Mouse (Mus musculus): ENCODE measurements around the gene Csf2ra.
"Not testable (repeated sequence)": the region's sequence is repeated elsewhere in the genome, so short reads cannot be mapped to it uniquely, and the experiment has no call there.

DNA sequence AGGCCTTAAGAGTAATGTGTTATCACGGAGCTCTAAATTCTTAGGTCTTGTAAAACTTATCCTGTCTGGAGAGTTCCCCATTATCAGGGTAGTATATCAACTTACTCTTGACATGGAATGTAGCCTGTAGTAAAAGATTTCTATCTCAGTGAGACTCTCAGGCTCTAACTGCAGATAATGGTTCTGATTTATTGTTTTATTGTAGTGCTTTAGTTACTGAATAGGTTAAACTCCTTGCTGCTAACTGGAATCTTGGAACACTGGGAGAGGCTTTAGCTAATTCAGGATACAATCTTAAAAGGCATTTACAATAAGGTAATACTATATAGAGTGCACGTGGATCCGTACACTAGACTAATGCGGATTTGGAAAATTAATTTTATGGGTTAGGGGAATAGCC is 19.1 kb upstream of the Csf2ra start:
- TF ChIP-seq TAL1, GATA1 (IDR thresholded peaks at IDR 0.05; ENCODE audit: low read length): not testable (repeated sequence)
